Mouse (Mus musculus) T-helper 17 cell (primary cell): ENCODE results near the gene Kcnj9.

ENCODE experiments used
- in situ Hi-C, 2 experiments: fragments of 300-600 bp; cut with MboI, MseI; formaldehyde crosslinking; loops; 1 replicate in 1 of 2; 2 replicates in 1 of 2; pipeline ENCODE4 v1.15.1; 2025; ENCODE audit warnings: high pct_unique_total_duplicates in 2 of 2

Gene Kcnj9

DNA sequence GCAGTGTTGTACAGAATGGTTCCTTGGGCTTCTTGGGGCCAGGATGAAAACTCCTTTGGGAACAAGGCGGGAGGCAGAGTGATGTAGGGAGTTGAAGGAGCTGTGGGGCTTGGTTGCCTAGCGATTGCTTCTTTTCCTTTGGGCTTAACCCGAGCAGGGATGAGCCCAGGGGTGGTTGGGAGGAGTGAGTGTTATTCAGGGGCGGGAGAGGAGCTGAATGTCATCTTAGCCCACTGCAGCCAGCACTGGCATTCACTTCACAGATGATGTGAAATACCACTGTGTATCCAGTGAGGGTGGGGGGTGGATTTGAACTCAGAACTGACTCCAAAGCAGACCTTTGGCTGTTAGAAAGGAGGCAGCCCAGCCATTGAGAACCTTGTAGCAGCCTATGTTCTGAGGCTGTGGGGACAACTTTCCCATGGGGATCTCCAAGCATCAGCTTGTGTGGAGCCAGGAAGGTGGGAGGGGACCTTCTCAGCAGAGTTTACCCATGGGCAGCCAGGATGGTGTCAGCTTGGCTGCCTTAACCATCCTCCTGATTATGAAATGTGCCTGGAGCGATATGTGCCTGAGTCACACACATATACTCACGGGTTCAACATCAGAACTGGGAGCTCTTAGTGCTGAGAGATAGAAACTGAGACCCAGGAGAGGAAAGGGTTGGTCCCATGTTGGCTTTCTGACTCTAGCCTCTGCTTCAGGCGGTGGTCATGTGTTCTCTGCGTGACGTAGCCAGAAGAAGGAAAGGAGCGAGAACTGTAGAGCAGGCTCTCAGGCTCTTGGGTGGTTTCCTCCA is 15.3 kb downstream of the Kcnj9 start:
- in situ Hi-C loops: loop anchor here (5.0 to 10.0 kb wide), 3 partner anchors 167 to 197 kb away; partner anchors contain the start of gene Dcaf8 (in 2 of the 2)

DNA sequence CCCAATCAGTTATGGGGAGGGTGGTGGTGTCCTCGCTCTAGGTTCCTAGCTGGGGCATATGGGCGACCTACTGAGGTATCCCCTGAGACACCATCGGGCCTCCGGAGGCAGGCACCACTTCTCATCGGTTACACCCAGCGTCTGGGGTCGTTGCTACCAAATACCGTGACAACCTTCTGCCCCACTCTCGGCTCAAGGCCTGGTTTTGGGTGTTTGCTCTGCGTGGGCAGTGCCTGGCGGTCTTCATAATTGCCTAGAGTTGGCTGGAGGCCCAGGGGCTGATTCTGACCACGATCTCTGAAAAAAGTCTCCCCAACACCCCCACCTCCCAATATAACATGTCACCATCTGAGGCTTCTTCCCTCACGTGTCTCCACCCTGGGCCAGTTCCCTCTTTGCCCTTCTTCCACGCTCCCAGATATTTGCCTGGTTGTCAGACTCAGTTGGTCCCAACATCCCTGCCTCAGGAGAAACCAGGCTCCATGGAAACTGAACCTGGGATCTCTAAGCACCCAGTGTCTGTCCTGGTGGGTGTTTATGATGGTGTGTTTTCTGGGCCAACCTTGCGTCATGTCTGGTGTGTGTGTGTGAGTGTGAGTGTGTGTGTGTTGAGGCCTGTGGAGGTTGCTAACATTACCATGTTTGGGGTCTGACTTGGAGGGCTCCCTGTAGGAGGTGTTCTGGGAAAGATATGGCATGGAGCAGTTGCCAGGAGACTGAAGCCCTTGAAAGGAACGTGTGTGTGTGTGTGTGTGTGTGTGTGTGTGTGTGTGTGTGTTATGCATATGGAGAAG is 16.2 kb downstream of the Kcnj9 start:
- in situ Hi-C loops: loop anchor here (5.0 to 10.0 kb wide), 3 partner anchors 166 to 196 kb away; partner anchors contain the start of gene Dcaf8 (in 2 of the 2)

DNA sequence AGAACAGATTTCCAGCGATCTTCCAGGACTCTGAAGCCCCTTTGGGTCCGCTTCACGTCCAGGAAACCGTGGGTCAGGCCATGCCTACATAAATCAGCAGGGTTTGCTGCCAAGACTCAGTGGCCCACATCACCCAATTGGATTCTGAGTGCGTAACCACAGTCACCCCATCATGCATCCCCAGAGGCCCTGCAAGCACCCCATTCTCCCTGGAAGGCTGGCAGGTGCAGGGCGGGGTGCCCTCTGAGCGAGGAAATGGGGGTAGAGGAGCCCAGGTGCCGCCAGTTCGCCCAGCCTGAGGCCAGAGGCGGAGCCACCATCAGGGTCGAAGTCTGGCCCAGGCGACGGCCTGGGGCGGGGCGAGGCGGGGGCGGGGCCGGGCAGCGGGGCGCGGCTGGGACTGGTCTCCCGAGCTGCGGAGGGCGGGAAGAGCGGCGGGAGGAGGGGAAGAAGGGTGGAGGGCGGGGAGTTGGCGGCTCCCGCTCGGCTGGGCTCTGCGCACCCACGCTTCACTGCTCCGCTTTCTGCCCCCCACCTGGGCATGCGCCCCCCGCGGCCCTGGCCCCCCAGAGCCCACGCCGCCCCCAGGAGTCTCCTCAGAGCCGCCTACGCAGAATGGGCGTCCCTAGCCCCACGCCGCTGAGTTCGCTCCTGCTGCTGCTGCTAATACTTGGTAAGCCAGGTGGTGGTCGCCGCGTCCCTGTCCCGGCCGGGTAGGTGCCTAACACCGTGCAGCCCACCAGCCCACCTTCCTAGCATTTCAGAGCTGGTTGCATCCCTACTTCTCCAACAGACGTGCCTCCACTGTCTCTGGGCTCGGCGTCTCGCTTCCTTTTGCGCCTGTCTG is 17.0 kb downstream of the Kcnj9 start:
- in situ Hi-C loops: loop anchor here (5.0 to 10.0 kb wide), 3 partner anchors 165 to 195 kb away; partner anchors contain the start of gene Dcaf8 (in 2 of the 2)

GRCm38 (mm10) chr1:172311248-172311906 is 17.7 kb downstream of the Kcnj9 start:
- in situ Hi-C loops: loop anchor here (5.0 to 10.0 kb wide), 3 partner anchors 164 to 194 kb away; partner anchors contain the start of gene Dcaf8 (in 2 of the 2)

DNA sequence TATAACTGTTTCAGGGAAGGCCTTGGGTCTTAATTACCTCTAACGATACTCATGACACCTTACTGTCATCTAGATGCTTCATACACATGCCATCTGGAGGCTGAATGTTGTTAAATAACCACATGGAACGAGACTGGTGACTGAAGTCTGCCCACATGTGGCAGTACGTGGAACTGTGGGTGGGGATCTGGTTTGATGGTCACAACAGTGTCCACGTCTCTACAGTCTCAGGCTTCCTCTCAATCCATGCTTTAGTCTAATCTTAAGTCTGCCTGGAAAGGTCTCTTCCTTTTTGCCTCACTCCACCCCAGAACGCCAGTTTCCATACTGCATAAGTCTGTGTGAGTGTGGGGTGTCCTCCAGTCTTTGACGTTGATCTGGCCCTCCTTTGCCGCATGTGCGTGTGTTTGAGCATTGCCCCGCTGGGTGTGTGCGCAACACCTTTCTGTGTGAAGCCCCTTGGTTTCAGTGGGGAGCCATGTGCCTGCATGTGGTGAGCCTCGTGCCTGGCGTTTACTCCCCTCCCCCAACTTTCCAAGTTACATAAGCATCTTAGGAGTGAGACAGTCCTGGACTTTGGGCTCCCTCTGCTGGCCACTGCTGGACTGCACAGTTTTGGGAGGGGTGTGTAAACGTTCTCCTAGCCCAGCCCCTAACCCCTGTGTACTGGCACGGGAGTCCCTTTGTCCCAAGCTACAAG is 19.3 kb downstream of the Kcnj9 start:
- in situ Hi-C loops: loop anchor here (5.0 to 10.0 kb wide), 4 partner anchors 88 to 193 kb away; partner anchors contain the start of gene Dcaf8 (in 2 of the 2)

DNA sequence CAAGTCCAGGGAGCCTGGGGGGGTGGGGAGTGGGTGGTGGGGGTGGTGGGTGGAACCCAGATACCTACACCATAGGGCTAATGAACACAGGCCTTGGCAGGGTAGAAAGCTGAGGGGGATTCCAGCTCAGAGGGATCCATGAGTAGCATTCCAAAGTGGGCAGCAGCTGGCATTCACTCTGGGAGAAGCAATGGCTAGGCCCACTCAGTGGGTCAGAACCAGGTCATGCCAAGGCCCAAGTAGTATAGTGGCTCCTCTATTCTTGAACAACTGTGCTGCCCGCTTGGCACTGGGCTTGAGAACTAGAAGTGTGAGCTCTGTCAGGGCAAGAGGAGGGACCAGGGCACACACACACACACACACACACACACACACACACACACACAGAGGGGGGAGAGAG is 20.7 kb downstream of the Kcnj9 start:
- in situ Hi-C loops: loop anchor here in 1 of 2 experiments (5.0 kb wide), 1 partner anchor 86 kb away; no protein-coding TSS in a partner anchor

- in situ Hi-C loops: loop anchor here in 1 of 2 experiments (5.0 kb wide), 1 partner anchor 86 kb away; no protein-coding TSS in a partner anchor
Measured at GRCm38 (mm10) chr1:172307936-172308335, 21.2 kb downstream of the Kcnj9 start.

DNA sequence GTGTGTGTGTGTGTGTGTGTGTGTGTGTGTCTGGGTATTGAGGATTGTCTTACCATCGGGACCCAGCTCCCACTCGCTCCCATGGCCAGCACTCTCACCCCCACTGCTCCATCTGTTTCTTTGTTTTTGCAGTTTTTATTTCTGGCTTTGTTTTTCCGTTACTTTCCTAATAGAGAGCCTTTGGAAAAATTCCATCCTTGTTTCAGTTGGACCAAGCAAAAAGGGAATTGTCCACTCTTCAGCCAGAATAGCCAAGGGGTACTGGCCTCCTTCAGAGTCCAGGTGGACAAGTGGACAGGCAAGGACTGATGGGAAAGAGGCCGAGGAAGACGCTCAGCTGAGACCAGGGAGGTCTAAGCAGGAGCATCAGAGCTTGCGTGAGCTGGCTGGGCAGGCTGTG is 22.2 kb downstream of the Kcnj9 start:
- in situ Hi-C loops: loop anchor here in 1 of 2 experiments (5.0 kb wide), 1 partner anchor 85 kb away; no protein-coding TSS in a partner anchor

DNA sequence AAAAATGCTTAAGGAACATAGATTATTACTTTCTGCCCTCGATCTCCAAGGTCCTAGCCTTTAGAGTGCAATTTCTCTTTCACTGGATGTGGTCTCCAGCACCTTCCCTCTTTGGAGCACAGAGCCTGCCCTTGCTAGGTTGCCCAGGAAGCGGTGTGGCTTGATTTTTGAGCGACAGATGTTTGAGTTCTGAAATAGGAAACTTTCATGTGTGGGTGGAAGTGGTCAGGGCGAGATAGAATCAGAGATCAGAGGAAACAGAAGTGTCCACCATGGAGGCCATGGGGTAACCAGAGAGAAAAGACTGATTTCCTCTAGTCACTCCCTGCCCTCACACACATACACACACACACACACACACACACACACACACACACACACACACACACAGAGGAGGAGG is 22.9 kb downstream of the Kcnj9 start:
- in situ Hi-C loops: loop anchor here in 1 of 2 experiments (5.0 kb wide), 1 partner anchor 84 kb away; no protein-coding TSS in a partner anchor

DNA sequence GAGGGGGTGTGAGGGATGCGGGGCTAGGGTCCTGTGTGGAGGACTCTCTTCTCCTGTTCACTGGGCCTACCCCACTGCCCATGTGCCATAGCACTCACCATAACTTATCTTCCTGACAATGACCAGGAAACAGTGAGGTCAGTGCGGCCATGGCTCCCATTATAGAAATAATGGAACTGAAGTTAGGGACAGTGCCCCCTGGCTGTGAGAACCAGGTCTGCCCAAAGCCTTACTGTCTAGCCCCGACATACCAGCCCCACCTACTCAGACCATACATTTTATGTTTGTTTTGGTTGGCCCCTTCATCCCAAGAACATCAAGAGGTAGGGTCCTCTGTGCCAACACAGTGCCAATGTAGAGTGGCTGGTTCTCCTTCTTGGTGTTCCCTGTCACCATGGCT is 23.5 kb downstream of the Kcnj9 start:
- in situ Hi-C loops: loop anchor here in 1 of 2 experiments (5.0 kb wide), 1 partner anchor 83 kb away; no protein-coding TSS in a partner anchor

DNA sequence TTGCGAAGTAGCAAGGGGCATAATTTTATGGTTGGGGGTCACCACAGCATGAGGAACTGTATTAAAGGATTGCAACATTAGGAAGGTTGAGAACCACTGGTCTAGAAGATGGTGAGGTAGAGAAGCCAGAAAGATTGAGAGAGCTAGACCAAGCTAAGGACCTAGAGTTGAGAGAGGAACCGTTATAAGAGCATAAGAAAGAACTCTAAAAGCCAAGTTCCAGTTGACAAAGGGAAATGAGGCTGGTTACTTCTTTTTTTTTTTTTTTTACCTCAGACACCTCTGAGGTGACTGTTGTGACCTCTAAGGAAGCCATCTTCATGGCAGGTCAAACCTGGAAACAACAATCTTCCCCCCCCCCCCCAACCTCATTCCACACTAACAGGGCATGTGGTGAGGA is 24.0 kb downstream of the Kcnj9 start:
- in situ Hi-C loops: loop anchor here in 1 of 2 experiments (5.0 kb wide), 1 partner anchor 83 kb away; no protein-coding TSS in a partner anchor

GRCm38 (mm10) chr1:172304443-172304842 is 24.7 kb downstream of the Kcnj9 start:
- in situ Hi-C loops: no loop called here

DNA sequence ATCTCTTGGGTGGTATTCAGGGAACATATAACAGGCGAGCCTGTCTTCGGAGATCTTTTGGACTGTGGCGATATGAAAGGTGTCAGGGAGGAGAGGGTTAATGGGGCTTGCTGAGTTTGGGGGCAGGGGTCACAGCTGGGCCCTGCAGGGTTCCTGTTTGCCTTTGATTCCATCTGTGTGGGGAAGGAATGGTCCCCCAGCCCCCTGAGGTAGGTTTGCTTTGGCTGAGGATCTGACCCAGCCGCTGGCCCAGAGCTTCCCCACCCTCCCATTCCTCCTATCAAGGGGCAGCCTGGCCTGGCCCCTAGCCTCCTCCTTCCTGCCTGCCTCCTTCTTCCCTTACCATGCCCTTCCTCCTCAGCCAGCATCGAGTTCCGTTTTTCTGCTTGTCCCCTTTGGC is 26.3 kb downstream of the Kcnj9 start:
- in situ Hi-C loops: no loop called here

- in situ Hi-C loops: no loop called here
Measured at GRCm38 (mm10) chr1:172302311-172302710, 26.8 kb downstream of the Kcnj9 start.

- in situ Hi-C loops: no loop called here
Measured at GRCm38 (mm10) chr1:172301180-172301579, 27.9 kb downstream of the Kcnj9 start.

DNA sequence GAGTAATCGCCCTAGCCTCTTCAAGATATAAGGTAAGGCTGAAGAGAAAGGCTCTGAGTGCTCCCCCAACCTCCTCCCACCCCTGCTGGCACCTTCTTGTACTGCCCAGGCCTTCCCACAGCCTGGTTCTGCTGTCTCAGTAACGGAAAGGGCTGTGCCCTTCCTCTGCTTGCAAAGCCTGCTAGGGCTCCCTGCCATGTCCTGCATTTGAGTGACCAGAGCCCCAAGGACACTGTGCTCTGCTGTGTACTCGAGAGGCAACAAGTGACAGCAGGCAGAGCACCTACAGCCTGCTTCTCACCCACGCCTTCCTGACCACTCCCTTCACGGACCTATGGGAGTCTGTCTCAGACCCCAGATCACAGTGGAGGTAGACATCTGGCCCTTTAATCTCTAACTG is 28.9 kb downstream of the Kcnj9 start:
- in situ Hi-C loops: no loop called here

- in situ Hi-C loops: no loop called here
Measured at GRCm38 (mm10) chr1:172299528-172299927, 29.6 kb downstream of the Kcnj9 start.

DNA sequence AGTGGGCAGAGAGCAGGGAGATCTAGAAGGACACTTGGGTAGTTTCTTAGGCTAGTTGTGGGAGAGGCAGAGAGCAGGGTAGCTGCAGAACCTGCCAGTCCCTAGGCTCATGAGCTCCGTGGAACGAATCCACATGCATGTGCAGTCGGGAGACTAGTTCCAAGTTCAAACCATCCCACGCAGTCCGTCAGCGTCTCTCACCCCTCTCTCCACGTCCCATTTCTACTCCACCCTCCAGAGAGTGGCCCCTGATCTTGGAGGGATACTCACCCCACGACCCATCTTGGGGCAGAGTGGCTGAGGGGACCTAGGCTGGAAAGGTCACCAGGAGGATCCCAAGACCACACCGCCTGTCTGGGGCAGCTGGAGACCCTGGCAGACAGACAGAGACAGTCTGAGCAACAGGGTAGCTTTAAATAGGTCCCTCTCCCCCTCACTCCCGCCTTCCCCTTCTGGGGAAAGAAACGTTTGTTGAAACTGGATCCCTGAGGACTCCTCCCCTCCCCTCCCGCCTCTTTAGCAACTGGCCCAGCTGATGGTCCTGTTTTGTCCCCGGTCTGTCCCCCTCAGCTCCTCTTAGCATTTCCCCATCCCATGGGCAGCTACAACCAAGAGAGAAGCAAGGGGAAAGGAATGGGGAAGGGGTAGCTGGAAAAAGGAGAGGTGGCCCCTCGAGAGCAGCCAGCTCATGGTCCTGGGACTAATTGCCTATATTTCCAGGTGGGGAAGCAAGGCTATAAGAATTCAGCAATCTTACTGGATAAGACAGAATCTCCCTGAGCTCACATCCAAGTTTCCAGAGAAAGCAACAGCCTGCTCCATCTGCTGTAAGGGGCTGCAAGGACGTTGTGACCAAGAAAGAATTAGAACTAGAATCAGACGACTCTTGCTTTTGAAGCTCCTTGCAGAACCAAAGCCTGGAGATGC is 31.2 kb downstream of the Kcnj9 start, which contains the start of gene Atp1a2:
Gene Atp1a2, minus strand, starts transcription at position 454 of the 927 bp plus-strand sequence.
- in situ Hi-C loops: no loop called here
